Mouse (Mus musculus) ES-Bruce4 (cell line): ENCODE results near the gene Tnfrsf14.

Experiments used
- CTCF ChIP-seq: IDR thresholded peaks from one replicate; pipeline ENCODE4 v1.8.1; 2011; ENCODE audit warnings: low read depth, low read length
- EP300 ChIP-seq: IDR thresholded peaks from 2 replicates; pipeline ENCODE4 v1.6.1; 2011; ENCODE audit warnings: low read depth, low read length; ENCODE audit not compliant: insufficient read depth

- TF ChIP-seq CTCF (no peak), EP300 (no peak)
Measured at GRCm38 (mm10) chr4:154960690-154961225, 32.4 kb upstream of the Tnfrsf14 start, which contains the start of gene Hes5.
